Mouse (Mus musculus) forebrain, postnatal 0 days (tissue): ENCODE data around the gene Znhit1. TPM values are rescaled to one million over a fixed set of nuclear protein-coding genes. Genes with fewer than 3 reads are reported as not detected.

Source experiments
- ATAC-seq: fragments of 200-750 bp; cut with Nextera tagmentation; 2 replicates; pipeline ENCODE4 v1.8.0; 2017; ENCODE audit warnings: mild to moderate bottlenecking, moderate library complexity
- DNase-seq: peaks from one replicate; pipeline ENCODE4 v3.0.0-alpha.2; 2015
- H3K27ac ChIP-seq: fragments of 300-500 bp; sonication (generic); 2 replicates; pipeline ENCODE4 v1.5.1; 2014; ENCODE audit warnings: low read depth, mild to moderate bottlenecking, antibody characterized with exemption, low read length, moderate library complexity, mixed read lengths
- H3K27me3 ChIP-seq: fragments of 300-500 bp; sonication (generic); 2 replicates; pipeline ENCODE4 v1.6.1; 2014; ENCODE audit warnings: mild to moderate bottlenecking, low read length, mixed read lengths; ENCODE audit not compliant: insufficient read depth
- H3K36me3 ChIP-seq: fragments of 300-500 bp; sonication (generic); 2 replicates; pipeline ENCODE4 v1.6.1; 2014; ENCODE audit warnings: mild to moderate bottlenecking, moderate library complexity; ENCODE audit not compliant: insufficient read depth
- H3K4me1 ChIP-seq: fragments of 300-500 bp; sonication (generic); 2 replicates; pipeline ENCODE4 v1.6.1; 2014; ENCODE audit warnings: antibody characterized with exemption; ENCODE audit not compliant: insufficient read depth
- H3K4me2 ChIP-seq: fragments of 300-500 bp; sonication (generic); 2 replicates; pipeline ENCODE4 v1.6.1; 2014; ENCODE audit warnings: low read depth, mild to moderate bottlenecking, moderate library complexity
- H3K4me3 ChIP-seq: fragments of 300-500 bp; sonication (generic); 2 replicates; pipeline ENCODE4 v1.5.1; 2014; ENCODE audit warnings: low read depth, low read length, mixed read lengths
- H3K9ac ChIP-seq: fragments of 300-500 bp; sonication (generic); 2 replicates; pipeline ENCODE4 v1.6.1; 2014; ENCODE audit warnings: mild to moderate bottlenecking
- H3K9me3 ChIP-seq: fragments of 300-500 bp; sonication (generic); 2 replicates; pipeline ENCODE4 v1.6.1; 2016; ENCODE audit warnings: low read length
- CTCF ChIP-seq: sonication (generic); IDR thresholded peaks from 2 replicates; pipeline ENCODE4 v1.5.1; 2016; ENCODE audit warnings: antibody characterized with exemption, control low read depth, low read depth
- WGBS: fragments of 180-500 bp; shearing (Covaris S2); extraction: QIAGEN DNeasy Blood & Tissue Kit; methylation state at CpG from one replicate; pipeline ENCODE4 v1.1.7; 2014; 5-methylcytosine and 5-hydroxymethylcytosine counted together
- polyA plus RNA-seq: library from polyadenylated mRNA; unstranded; fragments of >200 nt; fragmentation: Nextera tagmentation; extraction: Ambion mirVana; gene quantifications from 2 replicates; pipeline ENCODE4 v1.2.1, GENCODE M21; 2015
- total RNA-seq: library from RNA; depleted of rRNA; stranded (reverse); fragments of >200 nt; gene quantifications from 2 replicates; pipeline ENCODE4 v1.2.3, GENCODE M21; 2014

Znhit1 gene
- total and polyA plus RNA-seq, 2 experiments from 2014 or later: 66.1 to 176 TPM

- under 1% methylated on average over 66 of the region's 67 CpGs for WGBS
- peak overlapping the region; percentile 96 for H3K27ac ChIP-seq
- DNase-seq (peak; percentile 80), ATAC-seq (peak; percentile 63)
- no peaks in the 10 kb centered on the region for H3K9me3 ChIP-seq
- no peaks in the 10 kb centered on the region for H3K27me3 ChIP-seq
- H3K4me3 ChIP-seq: peak overlapping the region; percentile 98
- H3K4me1 ChIP-seq: peaks cover 3% of the 10 kb centered on the region; the same call in 1 of the 2 replicates
- H3K36me3 ChIP-seq: peaks cover 54% of the 10 kb centered on the region
- TF ChIP-seq CTCF: no peak
- H3K4me2 ChIP-seq: peak overlapping the region; percentile 91
- H3K9ac ChIP-seq: peak overlapping the region; percentile 99
Observed at GRCm38 (mm10) chr5:136987138-136987933, 485 bp downstream of the Znhit1 start.

GRCm38 (mm10) chr5:136986695-136987137 lies 1.1 kb downstream of the Znhit1 start, which contains the start of gene Plod3:
TSS of gene Plod3 (plus strand) at chr5:136987019.
- WGBS: under 1% methylated on average over 26 of the region's 26 CpGs
- H3K4me1 ChIP-seq: peaks cover 3% of the 10 kb centered on the region; the same call in 1 of the 2 replicates
- peak within 1 kb of the TSS; percentile 91 for H3K4me2 ChIP-seq
- no peak; the same call in none of the 2 replicates for TF ChIP-seq CTCF
- peak within 1 kb of the TSS; percentile 96 for H3K27ac ChIP-seq
- peak; percentile 97 for ATAC-seq
- peaks cover 54% of the 10 kb centered on the region for H3K36me3 ChIP-seq
- H3K27me3 ChIP-seq: no peaks in the 10 kb centered on the region
- peak; percentile 100 for DNase-seq
- peak within 1 kb of the TSS; percentile 99 for H3K9ac ChIP-seq
- no peaks in the 10 kb centered on the region for H3K9me3 ChIP-seq
- peak within 1 kb of the TSS; percentile 98 for H3K4me3 ChIP-seq

- Histone ChIP-seq H3K4me3 (no peak overlapping the region), H3K9me3 (no peaks in the 10 kb centered on the region), H3K9ac (no peak overlapping the region), H3K36me3 (peaks cover 41% of the 10 kb centered on the region), H3K27ac (no peak overlapping the region), H3K4me2 (no peak overlapping the region), H3K27me3 (no peaks in the 10 kb centered on the region), H3K4me1 (peaks cover 3% of the 10 kb centered on the region; the same call in 1 of the 2 replicates)
- no peak for TF ChIP-seq CTCF
- 59% methylated on average over 14 of the region's 14 CpGs for WGBS
- DNase-seq (no peak), ATAC-seq (no peak)
Observed at GRCm38 (mm10) chr5:136984828-136985227, 3.0 kb downstream of the Znhit1 start.

GRCm38 (mm10) chr5:136982338-136982930 lies 5.4 kb downstream of the Znhit1 start:
- WGBS: 43% methylated on average over 15 of the region's 16 CpGs
- peaks cover 31% of the 10 kb centered on the region for H3K36me3 ChIP-seq
- H3K4me2 ChIP-seq: no peak overlapping the region
- no peak overlapping the region for H3K9ac ChIP-seq
- no peak overlapping the region for H3K4me3 ChIP-seq
- no peaks in the 10 kb centered on the region for H3K27me3 ChIP-seq
- H3K27ac ChIP-seq: no peak overlapping the region
- H3K9me3 ChIP-seq: no peaks in the 10 kb centered on the region
- TF ChIP-seq CTCF: peak; percentile 59
- DNase-seq (no peak), ATAC-seq (no peak)
- H3K4me1 ChIP-seq: no peaks in the 10 kb centered on the region

- H3K27me3 ChIP-seq: no peaks in the 10 kb centered on the region
- TF ChIP-seq CTCF: peak; percentile 39
- WGBS: 90% methylated on average over 8 of the region's 8 CpGs
Observed at GRCm38 (mm10) chr5:136980974-136981373, 6.8 kb downstream of the Znhit1 start.

GRCm38 (mm10) chr5:136979762-136980161 lies 8.1 kb downstream of the Znhit1 start:
- Histone ChIP-seq H3K9ac (no peak overlapping the region), H3K27ac (no peak overlapping the region), H3K4me1 (no peaks in the 10 kb centered on the region), H3K27me3 (no peaks in the 10 kb centered on the region), H3K9me3 (no peaks in the 10 kb centered on the region), H3K4me3 (no peak overlapping the region), H3K4me2 (no peak overlapping the region), H3K36me3 (peaks cover 29% of the 10 kb centered on the region)
- DNase-seq: no peak
- WGBS: 70% methylated on average over 2 of the region's 2 CpGs
- no peak for TF ChIP-seq CTCF
- ATAC-seq: no peak

More at GRCm38 (mm10) chr5:136980974-136981373, 6.8 kb downstream of the Znhit1 start:
- H3K4me2 ChIP-seq: no peak overlapping the region
- H3K36me3 ChIP-seq: peaks cover 31% of the 10 kb centered on the region
- H3K27ac ChIP-seq: no peak overlapping the region
- ATAC-seq (no peak), DNase-seq (no peak)
- no peak overlapping the region for H3K4me3 ChIP-seq
- no peak overlapping the region for H3K9ac ChIP-seq
- no peaks in the 10 kb centered on the region for H3K9me3 ChIP-seq
- no peaks in the 10 kb centered on the region for H3K4me1 ChIP-seq

GRCm38 (mm10) chr5:136977769-136978168 lies 10.1 kb downstream of the Znhit1 start:
- Histone ChIP-seq H3K9me3 (no peaks in the 10 kb centered on the region), H3K27ac (no peak overlapping the region), H3K9ac (no peak overlapping the region), H3K27me3 (no peaks in the 10 kb centered on the region), H3K36me3 (peaks cover 13% of the 10 kb centered on the region; the same call in 1 of the 2 replicates), H3K4me1 (no peaks in the 10 kb centered on the region), H3K4me2 (no peak overlapping the region), H3K4me3 (no peak overlapping the region)
- no peak for TF ChIP-seq CTCF
- ATAC-seq: no peak
- DNase-seq: no peak
- 74% methylated on average over 4 of the region's 4 CpGs for WGBS
